Mouse (Mus musculus) heart, embryonic 12.5 days (tissue): Measurements from ENCODE around the gene Akirin1. TPM values are rescaled to one million over a fixed set of nuclear protein-coding genes. Genes with fewer than 3 reads are reported as not detected.

ENCODE experiments used
- ATAC-seq: fragments of 200-750 bp; cut with Nextera tagmentation; 2 replicates; pipeline ENCODE4 v1.8.0; 2017; ENCODE audit warnings: moderate TSS enrichment, moderate library complexity; ENCODE audit not compliant: insufficient number of reproducible peaks, low FRiP score
- H3K27ac ChIP-seq: fragments of 300-500 bp; sonication (generic); 2 replicates; pipeline ENCODE4 v1.5.1; 2016; ENCODE audit warnings: mild to moderate bottlenecking, moderate library complexity; ENCODE audit not compliant: poor library complexity, severe bottlenecking
- H3K27me3 ChIP-seq: fragments of 300-500 bp; sonication (generic); replicated peaks from 2 replicates; pipeline ENCODE4 v1.6.1; 2016; ENCODE audit warnings: mild to moderate bottlenecking, moderate library complexity
- H3K36me3 ChIP-seq: fragments of 300-500 bp; sonication (generic); 2 replicates; pipeline ENCODE4 v1.6.1; 2016; ENCODE audit warnings: mild to moderate bottlenecking, moderate library complexity
- H3K4me1 ChIP-seq: fragments of 300-500 bp; sonication (generic); replicated peaks from 2 replicates; pipeline ENCODE4 v1.6.1; 2016; ENCODE audit warnings: mild to moderate bottlenecking
- H3K4me2 ChIP-seq: fragments of 300-500 bp; sonication (generic); 2 replicates; pipeline ENCODE4 v1.6.1; 2016; ENCODE audit warnings: mild to moderate bottlenecking, moderate library complexity
- H3K4me3 ChIP-seq: fragments of 300-500 bp; sonication (generic); 2 replicates; pipeline ENCODE4 v1.5.1; 2016; ENCODE audit warnings: mild to moderate bottlenecking
- H3K9ac ChIP-seq: fragments of 300-500 bp; sonication (generic); 2 replicates; pipeline ENCODE4 v1.6.1; 2016; ENCODE audit warnings: mild to moderate bottlenecking, moderate library complexity
- H3K9me3 ChIP-seq: fragments of 300-500 bp; sonication (generic); replicated peaks from 2 replicates; pipeline ENCODE4 v1.6.1; 2016; ENCODE audit warnings: mild to moderate bottlenecking, moderate library complexity
- WGBS: fragments of 180-500 bp; shearing (Covaris S2); methylation state at CpG from one replicate; pipeline ENCODE4 v1.1.7; 2016; 5-methylcytosine and 5-hydroxymethylcytosine counted together
- polyA plus RNA-seq: library from polyadenylated mRNA; unstranded; fragments of >200 nt; fragmentation: Nextera tagmentation; extraction: Ambion mirVana; gene quantifications from 2 replicates; pipeline ENCODE4 v1.2.1, GENCODE M21; 2016

Gene Akirin1
- polyA plus RNA-seq, 1 experiment from 2014 or later: 65.6 TPM

DNA sequence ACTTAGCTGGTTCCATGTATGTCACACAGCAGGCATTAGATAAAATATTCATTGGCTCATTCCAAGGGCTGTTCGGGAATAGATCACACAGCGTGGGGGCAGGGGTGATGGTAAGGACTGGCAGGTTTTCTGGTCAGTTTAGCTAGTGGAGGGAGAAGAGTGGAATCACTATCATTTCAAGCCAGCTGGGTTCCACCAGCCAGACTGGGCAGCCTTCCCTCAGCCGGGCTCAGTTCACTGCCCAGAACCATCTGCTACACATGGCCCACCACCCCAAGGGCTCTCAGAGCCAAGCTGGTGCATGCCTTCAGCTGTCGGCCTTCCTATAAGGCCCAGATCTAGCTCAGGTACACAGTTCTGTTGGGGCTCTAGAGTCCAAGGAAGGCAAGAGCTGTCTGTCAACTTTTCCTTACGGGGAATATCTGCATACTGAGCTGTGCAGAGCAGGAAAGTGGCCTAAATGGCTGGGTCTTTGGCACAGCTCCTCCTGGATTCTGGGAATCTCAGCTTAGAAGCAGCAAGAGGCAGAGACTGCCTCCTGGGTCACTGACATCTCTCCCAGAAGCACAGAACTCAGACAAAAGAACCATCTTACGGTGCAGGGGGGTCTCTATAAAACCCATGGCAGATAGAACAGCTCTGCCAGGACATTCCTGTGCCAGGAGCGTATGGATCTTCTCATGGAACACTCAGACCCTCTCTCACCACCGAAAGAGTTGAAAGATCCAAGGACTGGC, 64.5 kb downstream of the Akirin1 start:
- peak overlapping the region; percentile 96 for H3K9ac ChIP-seq
- peaks cover 8% of the 10 kb centered on the region; the same call in 1 of the 2 replicates for H3K27me3 ChIP-seq
- H3K27ac ChIP-seq: no peak overlapping the region
- 0 out of 2 replicates have a peak, but pooled peaks cover 7% of the 10 kb centered on the region for H3K36me3 ChIP-seq
- H3K4me1 ChIP-seq: peaks cover 44% of the 10 kb centered on the region
- ATAC-seq: no peak
- 51% methylated on average over 8 of the region's 8 CpGs for WGBS
- no peaks in the 10 kb centered on the region for H3K9me3 ChIP-seq
- H3K4me2 ChIP-seq: peak overlapping the region; percentile 100
- H3K4me3 ChIP-seq: peak overlapping the region; percentile 97

DNA sequence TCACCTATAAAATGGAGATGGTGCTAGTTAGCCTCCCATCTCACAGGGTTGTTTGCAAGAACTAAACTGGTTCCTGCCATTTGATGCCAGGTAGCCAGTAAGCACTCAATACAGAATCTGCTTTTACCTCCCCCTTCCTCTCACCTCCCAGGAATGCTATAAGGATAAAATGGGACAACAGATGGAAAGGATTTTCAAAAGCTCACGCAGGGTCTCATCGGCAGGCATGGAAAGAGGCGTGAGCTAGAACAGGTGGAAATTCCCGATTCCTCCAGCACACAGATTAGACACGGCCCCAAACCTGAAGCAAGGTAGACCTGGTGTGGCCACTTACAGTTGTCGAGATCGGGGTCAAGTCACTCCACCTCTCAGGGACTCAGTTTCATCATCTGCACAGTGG, 65.1 kb downstream of the Akirin1 start:
- 0 out of 2 replicates have a peak, but pooled peaks cover 7% of the 10 kb centered on the region for H3K36me3 ChIP-seq
- H3K4me3 ChIP-seq: no peak overlapping the region
- no peaks in the 10 kb centered on the region for H3K9me3 ChIP-seq
- H3K27me3 ChIP-seq: peaks cover 8% of the 10 kb centered on the region; the same call in 1 of the 2 replicates
- whole genome bisulfite sequencing: 71% methylated on average over 7 of the region's 7 CpGs
- H3K4me2 ChIP-seq: 0 out of 2 replicates have a peak overlapping the region, but pooled peaks have one; percentile 100
- H3K9ac ChIP-seq: no peak overlapping the region
- no peak for ATAC-seq
- peaks cover 48% of the 10 kb centered on the region for H3K4me1 ChIP-seq
- H3K27ac ChIP-seq: no peak overlapping the region

Other genes with a start within 250 kb of the Akirin1 start
- 69.9 and 79.4 TPM in 2 replicates for gene Macf1, start 66.0 kb downstream of the Akirin1 start, polyA plus RNA-seq
- gene Ndufs5, start 32.1 kb downstream of the Akirin1 start, polyA plus RNA-seq: 484 and 498 TPM in 2 replicates
- gene Rhbdl2, start 37.5 kb upstream of the Akirin1 start, polyA plus RNA-seq: 2.2 and 3.4 TPM in 2 replicates
- gene 4933427I04Rik, start 109.3 kb upstream of the Akirin1 start, polyA plus RNA-seq: not detected in 2 replicates
- 65.6 and 69.9 TPM in 2 replicates for gene Mycbp, start 154.5 kb upstream of the Akirin1 start, polyA plus RNA-seq
- gene Rragc, start 167.1 kb upstream of the Akirin1 start, polyA plus RNA-seq: 47.8 and 50.1 TPM in 2 replicates
- not detected in 2 replicates for gene 4930535I16Rik, start 167.7 kb upstream of the Akirin1 start, polyA plus RNA-seq